Mouse (Mus musculus) myocyte (in vitro differentiated cells): ENCODE results near the gene Bmp2k. TPM values are rescaled to one million over a fixed set of nuclear protein-coding genes. Genes with fewer than 3 reads are reported as not detected.

Source experiments
- H3K27me3 ChIP-seq: one replicate; pipeline ENCODE4 v1.6.1; 2011; ENCODE audit not compliant: control insufficient read depth, insufficient read depth, insufficient read length
- H3K36me3 ChIP-seq: one replicate; pipeline ENCODE4 v1.6.1; 2011; ENCODE audit not compliant: control insufficient read depth, insufficient read depth
- H3K4me2 ChIP-seq: one replicate; pipeline ENCODE4 v1.6.1; 2011; ENCODE audit warnings: low read depth, control low read depth
- H3K4me3 ChIP-seq: one replicate; pipeline ENCODE4 v1.5.1; 2011; ENCODE audit warnings: mild to moderate bottlenecking, control low read depth, moderate library complexity
- H3K79me2 ChIP-seq: one replicate; pipeline ENCODE4 v1.6.1; 2011; ENCODE audit not compliant: control insufficient read depth, insufficient read depth
- H3ac ChIP-seq: one replicate; pipeline ENCODE4 v1.6.1; 2011; ENCODE audit not compliant: control insufficient read depth, insufficient read length
- CEBPB ChIP-seq: IDR thresholded peaks from 2 replicates; pipeline ENCODE4 v1.6.1; 2011; ENCODE audit warnings: mild to moderate bottlenecking, moderate library complexity; ENCODE audit not compliant: poor library complexity, insufficient read depth, severe bottlenecking
- E2F4 ChIP-seq: IDR thresholded peaks from one replicate; pipeline ENCODE4 v1.6.1; 2011; ENCODE audit warnings: mild to moderate bottlenecking, control low read depth, moderate library complexity; ENCODE audit not compliant: insufficient read depth
- MAX ChIP-seq: IDR thresholded peaks from one replicate; pipeline ENCODE4 v1.6.1; 2011; ENCODE audit warnings: low read depth, mild to moderate bottlenecking, control low read depth
- MYOD1 ChIP-seq, 3 experiments: IDR thresholded peaks; one replicate each; pipeline ENCODE4 v1.6.1; 2011; ENCODE audit warnings: control low read depth in 2 of 3, low read depth in 2 of 3, mild to moderate bottlenecking in 2 of 3, moderate library complexity in 1 of 3; ENCODE audit not compliant: insufficient read length in 2 of 3, control insufficient read depth in 1 of 3
- MYOG ChIP-seq, 3 experiments: IDR thresholded peaks; one replicate each; pipeline ENCODE4 v1.6.1; 2011; ENCODE audit warnings: control low read depth in 2 of 3, low read depth in 2 of 3, mild to moderate bottlenecking in 2 of 3; ENCODE audit not compliant: insufficient read length in 2 of 3, control insufficient read depth in 1 of 3, insufficient read depth in 1 of 3
- POLR2A ChIP-seq: IDR thresholded peaks from one replicate; pipeline ENCODE4 v1.6.1; 2011; ENCODE audit warnings: low read depth, mild to moderate bottlenecking, control low read depth, moderate library complexity; ENCODE audit not compliant: insufficient read length
- POLR2AphosphoS2 ChIP-seq: IDR thresholded peaks from one replicate; pipeline ENCODE4 v1.6.1; 2011; ENCODE audit warnings: low read depth, control low read depth; ENCODE audit not compliant: insufficient read length
- REST ChIP-seq: IDR thresholded peaks from one replicate; pipeline ENCODE4 v1.6.1; 2011; ENCODE audit warnings: mild to moderate bottlenecking, control low read depth, moderate library complexity; ENCODE audit not compliant: insufficient read depth, insufficient read length
- SRF ChIP-seq: IDR thresholded peaks from one replicate; pipeline ENCODE4 v1.6.1; 2011; ENCODE audit warnings: low read depth; ENCODE audit not compliant: control insufficient read depth, insufficient read length
- TCF12 ChIP-seq: IDR thresholded peaks from one replicate; pipeline ENCODE4 v1.6.1; 2011; ENCODE audit warnings: mild to moderate bottlenecking, control low read depth; ENCODE audit not compliant: poor library complexity, insufficient read depth, severe bottlenecking
- TCF3 ChIP-seq: IDR thresholded peaks from one replicate; pipeline ENCODE4 v1.6.1; 2011; ENCODE audit warnings: low read depth, control low read depth; ENCODE audit not compliant: insufficient read length
- USF1 ChIP-seq: IDR thresholded peaks from one replicate; pipeline ENCODE4 v1.6.1; 2011; ENCODE audit warnings: low read depth, mild to moderate bottlenecking, control low read depth, moderate library complexity
- polyA plus RNA-seq: library from polyadenylated mRNA; unstranded; fragments of >200 nt; fragmentation: generic; extraction: Trizol; gene quantifications from one replicate; pipeline ENCODE4 v1.2.1, GENCODE M21; 2012; ENCODE audit warnings: missing spikeins

The Bmp2k gene
- polyA plus RNA-seq, 1 experiment, result 5.2 TPM

DNA sequence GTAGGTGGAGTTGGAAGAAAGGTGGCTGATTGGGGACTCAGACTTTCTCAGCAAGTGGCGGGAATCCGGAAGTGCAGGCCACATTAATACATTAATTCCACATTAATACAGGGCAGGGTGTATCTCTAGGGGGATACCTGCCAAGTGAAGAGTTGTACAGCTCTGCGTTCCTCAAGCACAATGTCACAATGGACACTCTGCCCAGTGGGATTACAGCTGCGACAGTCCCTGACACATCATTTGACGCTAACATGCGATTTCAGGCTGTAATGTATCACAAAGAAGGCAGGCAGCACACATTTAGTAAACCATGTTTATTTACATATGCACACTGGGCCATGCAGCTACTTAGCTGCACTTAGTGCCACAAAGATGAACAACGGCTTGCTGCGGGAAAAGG is 95.5 kb downstream of the Bmp2k start:
- no peaks in the 10 kb centered on the region for H3K79me2 ChIP-seq
- no peak overlapping the region for H3K4me2 ChIP-seq
- TF ChIP-seq MYOD1 (IDR thresholded peaks at IDR 0.05; ENCODE audit: control insufficient read depth in 1 of 3, insufficient read length in 2 of 3, low read depth in 2 of 3) (no peak), CEBPB (no peak), TCF3 (no peak), SRF (no peak), USF1 (no peak), TCF12 (no peak), MAX (no peak), POLR2A (no peak)

GRCm38 (mm10) chr5:97095335-97095734 is 97.8 kb downstream of the Bmp2k start:
- Histone ChIP-seq H3K79me2 (no peaks in the 10 kb centered on the region), H3K4me2 (no peak overlapping the region), H3ac (no peak overlapping the region), H3K4me3 (no peak overlapping the region), H3K36me3 (peaks cover 55% of the 10 kb centered on the region), H3K27me3 (no peaks in the 10 kb centered on the region)
- TF ChIP-seq MYOD1 (IDR thresholded peaks at IDR 0.05; ENCODE audit: control insufficient read depth in 1 of 3, insufficient read length in 2 of 3, low read depth in 2 of 3) (no peak), USF1 (no peak), TCF12 (no peak), REST (no peak), E2F4 (no peak), SRF (no peak), POLR2AphosphoS2 (no peak), CEBPB (no peak), POLR2A (no peak), MAX (no peak)

More for the DNA sequence above, 95.5 kb downstream of the Bmp2k start:
- Histone ChIP-seq H3K27me3 (no peaks in the 10 kb centered on the region), H3ac (no peak overlapping the region), H3K36me3 (peaks cover 47% of the 10 kb centered on the region), H3K4me3 (no peak overlapping the region)

- TF ChIP-seq POLR2A (no peak), TCF12 (no peak), SRF (no peak), TCF3 (no peak), POLR2AphosphoS2 (no peak), MAX (no peak), E2F4 (no peak), REST (no peak), MYOD1 (IDR thresholded peaks at IDR 0.05; ENCODE audit: control insufficient read depth in 1 of 3, insufficient read length in 2 of 3, low read depth in 2 of 3) (no peak), USF1 (no peak)
- H3K4me2 ChIP-seq, result no peak overlapping the region
- H3K79me2 ChIP-seq, result no peaks in the 10 kb centered on the region
- H3K36me3 ChIP-seq, result peaks cover 45% of the 10 kb centered on the region
- no peaks in the 10 kb centered on the region for H3K27me3 ChIP-seq
- H3K4me3 ChIP-seq, result no peak overlapping the region
- no peak overlapping the region for H3ac ChIP-seq
Observed at GRCm38 (mm10) chr5:97097631-97098041, 100.1 kb downstream of the Bmp2k start.

DNA sequence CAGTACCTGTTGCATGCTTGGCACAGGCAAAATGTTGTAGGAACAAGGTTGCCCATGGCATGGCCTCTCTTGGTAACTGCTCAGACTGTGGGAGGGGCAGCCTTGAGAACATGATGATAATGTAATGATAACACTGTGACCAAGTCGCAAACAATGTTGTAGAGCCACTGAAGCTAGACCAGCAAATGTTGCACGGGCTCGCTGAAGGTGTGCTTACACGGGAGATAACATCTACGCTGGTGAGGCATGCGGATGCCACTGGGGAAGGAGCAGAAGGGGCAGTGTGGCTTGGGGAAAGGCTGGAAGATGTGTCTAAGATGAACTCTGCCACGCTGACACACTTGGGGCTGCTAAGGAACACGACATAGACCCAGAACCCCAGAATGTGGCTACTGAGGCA is 102.5 kb downstream of the Bmp2k start:
- Histone ChIP-seq H3K4me2 (no peak overlapping the region), H3K36me3 (peaks cover 46% of the 10 kb centered on the region), H3K27me3 (no peaks in the 10 kb centered on the region), H3K4me3 (no peak overlapping the region), H3K79me2 (no peaks in the 10 kb centered on the region), H3ac (no peak overlapping the region)
- no peak for TF ChIP-seq MYOG (IDR thresholded peaks at IDR 0.05; ENCODE audit: control insufficient read depth in 1 of 3, insufficient read depth in 1 of 3, insufficient read length in 2 of 3, low read depth in 2 of 3)
- TF ChIP-seq REST, result no peak
- no peak for TF ChIP-seq SRF
- no peak for TF ChIP-seq POLR2A
- no peak for TF ChIP-seq TCF12
- no peak for TF ChIP-seq TCF3
- no peak for TF ChIP-seq MYOD1 (IDR thresholded peaks at IDR 0.05; ENCODE audit: control insufficient read depth in 1 of 3, insufficient read length in 2 of 3, low read depth in 2 of 3)
- no peak for TF ChIP-seq E2F4
- no peak for TF ChIP-seq POLR2AphosphoS2
- no peak for TF ChIP-seq USF1
- no peak for TF ChIP-seq MAX
- no peak for TF ChIP-seq CEBPB

DNA sequence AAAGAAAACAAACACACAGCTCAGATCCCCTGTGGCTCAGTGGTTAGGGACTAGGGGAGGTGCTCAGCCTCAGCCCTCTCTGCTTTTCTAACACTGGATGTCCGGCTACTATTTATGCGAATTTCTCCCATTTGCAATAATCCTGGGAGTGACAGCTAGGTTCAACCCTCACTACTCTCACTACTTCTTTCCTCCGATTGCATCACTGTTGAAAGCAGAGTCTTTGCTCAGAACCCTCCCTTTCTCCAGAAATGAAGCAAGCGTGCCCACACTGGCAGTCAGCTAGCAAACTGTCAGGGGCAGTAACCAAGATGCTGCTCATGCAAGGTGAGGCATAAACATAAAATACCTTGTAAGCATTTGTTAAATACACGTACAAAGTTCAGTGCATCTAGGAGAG is 110.8 kb downstream of the Bmp2k start:
- Histone ChIP-seq H3K79me2 (peaks cover 16% of the 10 kb centered on the region), H3K4me2 (peak overlapping the region; percentile 90), H3K4me3 (peak overlapping the region; percentile 73), H3K27me3 (no peaks in the 10 kb centered on the region), H3ac (no peak overlapping the region), H3K36me3 (peaks cover 29% of the 10 kb centered on the region)
- TF ChIP-seq POLR2A (peak; percentile 69), REST (no peak), CEBPB (peak; percentile 97)
